Mouse (Mus musculus) bone marrow macrophage, adult 2 months (primary cell): ENCODE data around the gene Comt.

ENCODE experiments used
- CTCF ChIP-seq: IDR thresholded peaks from 2 replicates; pipeline ENCODE4 v1.5.1; 2012; ENCODE audit warnings: low read depth, mild to moderate bottlenecking, low read length, moderate library complexity
- POLR2A ChIP-seq: IDR thresholded peaks from 2 replicates; pipeline ENCODE4 v1.6.1; 2012; ENCODE audit warnings: mild to moderate bottlenecking, low read depth, low read length, borderline replicate concordance

DNA sequence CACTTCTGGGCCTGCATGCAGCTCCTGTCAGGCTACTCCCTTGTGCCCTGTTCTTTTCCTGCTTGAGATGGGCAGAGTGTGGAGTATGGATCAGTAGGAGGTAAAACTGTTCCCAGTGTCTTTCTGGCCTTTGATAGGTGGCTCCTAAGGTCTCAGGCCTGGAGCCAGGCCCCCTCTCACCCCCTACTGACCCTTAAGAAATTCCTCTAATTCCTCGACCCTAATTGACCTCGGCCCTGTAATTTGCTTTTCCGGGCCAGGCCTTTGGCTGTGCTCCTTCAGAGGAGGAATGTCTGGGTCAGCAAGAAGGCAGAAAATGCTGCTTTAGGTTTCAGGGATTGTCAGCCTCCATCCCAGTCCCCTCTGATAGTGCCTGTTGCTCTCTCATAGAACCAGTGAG lies 42.9 kb downstream of the Comt start:
- no peak for TF ChIP-seq CTCF
- no peak for TF ChIP-seq POLR2A
